Mouse (Mus musculus) intestine, embryonic 16.5 days (tissue): ENCODE measurements around the gene Cacng4. TPM values are rescaled to one million over a fixed set of nuclear protein-coding genes. Genes with fewer than 3 reads are reported as not detected.

Experiments
- ATAC-seq: fragments of 200-750 bp; cut with Nextera tagmentation; 2 replicates; pipeline ENCODE4 v1.8.0; 2017; ENCODE audit warnings: moderate TSS enrichment, moderate library complexity
- H3K27ac ChIP-seq: fragments of 300-500 bp; sonication (generic); 2 replicates; pipeline ENCODE4 v1.5.1; 2014; ENCODE audit warnings: mild to moderate bottlenecking, low read length
- H3K27me3 ChIP-seq: fragments of 300-500 bp; sonication (generic); replicated peaks from 2 replicates; pipeline ENCODE4 v1.6.1; 2014; ENCODE audit warnings: low read length, control low read depth, mixed read lengths; ENCODE audit not compliant: control insufficient read depth, insufficient read depth
- H3K36me3 ChIP-seq: fragments of 300-500 bp; sonication (generic); 2 replicates; pipeline ENCODE4 v1.6.1; 2014; ENCODE audit warnings: low read length, control low read depth; ENCODE audit not compliant: control insufficient read depth, insufficient read depth
- H3K4me1 ChIP-seq: fragments of 300-500 bp; sonication (generic); 2 replicates; pipeline ENCODE4 v1.6.1; 2014; ENCODE audit warnings: low read length, control low read depth, mixed read lengths; ENCODE audit not compliant: control insufficient read depth, insufficient read depth
- H3K4me2 ChIP-seq: fragments of 300-500 bp; sonication (generic); 2 replicates; pipeline ENCODE4 v1.6.1; 2014; ENCODE audit warnings: low read depth, low read length, control low read depth
- H3K4me3 ChIP-seq: fragments of 300-500 bp; sonication (generic); 2 replicates; pipeline ENCODE4 v1.5.1; 2014; ENCODE audit warnings: mild to moderate bottlenecking, low read length
- H3K9ac ChIP-seq: fragments of 300-500 bp; sonication (generic); 2 replicates; pipeline ENCODE4 v1.6.1; 2014; ENCODE audit warnings: low read depth, low read length
- H3K9me3 ChIP-seq: fragments of 300-500 bp; sonication (generic); 2 replicates; pipeline ENCODE4 v1.6.1; 2016; ENCODE audit warnings: low read length, control low read depth; ENCODE audit not compliant: control insufficient read depth
- WGBS: fragments of 180-500 bp; shearing (Covaris S2); extraction: QIAGEN DNeasy Blood & Tissue Kit; methylation state at CpG from one replicate; pipeline ENCODE4 v1.1.7; 2014; 5-methylcytosine and 5-hydroxymethylcytosine counted together
- polyA plus RNA-seq: library from polyadenylated mRNA; unstranded; fragments of >200 nt; fragmentation: Nextera tagmentation; extraction: Ambion mirVana; gene quantifications from 2 replicates; pipeline ENCODE4 v1.2.1, GENCODE M21; 2015

Cacng4 gene
- polyA plus RNA-seq, 1 experiment from 2014 or later, result 2.8 TPM

DNA sequence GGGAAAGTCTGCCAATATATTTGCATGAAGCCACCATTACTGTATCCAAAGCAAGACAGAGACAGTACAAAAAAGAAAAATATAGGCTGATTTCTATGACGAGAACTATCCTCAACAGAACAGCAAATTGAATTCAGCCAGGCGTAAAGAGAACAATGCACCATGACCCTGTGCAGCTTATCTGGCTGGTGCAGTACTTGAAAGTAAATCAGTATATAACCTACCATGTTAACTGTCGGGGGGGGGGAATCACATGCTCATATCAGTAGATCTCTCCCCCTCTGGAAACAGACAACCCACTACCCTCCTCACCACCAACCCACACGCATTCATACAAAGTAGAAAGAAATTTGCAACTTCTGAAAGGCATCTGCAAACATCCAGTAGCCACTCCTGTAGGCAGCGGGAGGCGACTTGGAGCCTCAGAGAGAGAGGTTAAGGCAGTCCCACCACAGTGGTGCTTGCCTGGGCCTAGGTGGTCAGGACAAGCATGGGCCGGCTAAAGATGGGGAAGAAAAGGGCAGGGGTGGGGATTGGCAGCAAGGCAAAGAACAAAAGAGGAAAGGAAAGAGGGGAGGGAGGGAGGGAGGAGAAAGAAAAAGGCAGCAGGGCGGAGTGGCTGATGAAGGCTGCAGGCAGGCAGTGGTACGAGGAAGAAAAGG, 111.5 kb downstream of the Cacng4 start:
- no peaks in the 10 kb centered on the region; the same call in 1 of the 2 replicates for H3K36me3 ChIP-seq
- no peaks in the 10 kb centered on the region for H3K9me3 ChIP-seq
- H3K4me2 ChIP-seq, result no peak overlapping the region
- no peak overlapping the region for H3K4me3 ChIP-seq
- H3K9ac ChIP-seq, result no peak overlapping the region
- ATAC-seq, result no peak
- H3K4me1 ChIP-seq, result no peaks in the 10 kb centered on the region
- no peaks in the 10 kb centered on the region for H3K27me3 ChIP-seq
- 82% methylated on average over 9 of the region's 9 CpGs for WGBS
- H3K27ac ChIP-seq, result no peak overlapping the region

Other genes starting within 250 kb of the Cacng4 start
- 12.8 and 13.5 TPM in 2 replicates for gene Helz, start 246.6 kb downstream of the Cacng4 start, polyA plus RNA-seq
- gene Cacng1, start 78.0 kb downstream of the Cacng4 start, polyA plus RNA-seq, result 0.18 TPM in 1 of 2 replicates, not detected in the other
- gene Cacng5, start 120.5 kb upstream of the Cacng4 start, polyA plus RNA-seq, result 0.28 and 0.34 TPM in 2 replicates